In genomic region chr3:100482324-100482911, GRCm38 (mm10) we compare ENCODE assay signal across 13 mouse cellular contexts. TPM values are rescaled to one million over a fixed set of nuclear protein-coding genes. Genes with fewer than 3 reads are reported as not detected.
DNase-seq lines count a peak whose midpoint lies in the region; ATAC-seq and TF ChIP-seq lines count a peak whose summit lies in the region.
"Had no signal": no experiment of that assay in that cellular context is flagged by ENCODE, and none has a peak within 500 bp of the region (broad histone marks: within the 10 kb centered on the region; RNA-seq: fewer than 3 reads in every experiment).

No protein-coding gene starts in this region.

- H3K36me3 ChIP-seq in liver, postnatal 0 days (replicated peaks; ENCODE audit: insufficient read depth, low read length): peaks cover 12% of the 10 kb centered on the region; the same call in 1 of the 2 replicates
- no peaks in the 10 kb centered on the region for H3K36me3 ChIP-seq in stomach, embryonic 16.5 days (ENCODE audit: control insufficient read depth, insufficient read depth, low read length)
- H3K36me3 ChIP-seq: neural tube, embryonic 13.5 days had no signal

- H3K9me3 ChIP-seq in liver, postnatal 0 days (ENCODE audit: low read length): no peaks in the 10 kb centered on the region
- no peaks in the 10 kb centered on the region for H3K9me3 ChIP-seq in stomach, embryonic 16.5 days (replicated peaks; ENCODE audit: control insufficient read depth, low read length)
- H3K9me3 ChIP-seq: neural tube, embryonic 13.5 days had no signal

- H3K4me1 ChIP-seq in liver, postnatal 0 days (ENCODE audit: insufficient read depth): peaks cover 40% of the 10 kb centered on the region
- no peaks in the 10 kb centered on the region; the same call in 1 of the 2 replicates for H3K4me1 ChIP-seq in stomach, embryonic 16.5 days (ENCODE audit: control insufficient read depth, insufficient read depth, low read length)
- H3K4me1 ChIP-seq: neural tube, embryonic 13.5 days had no signal

- DNase-seq in spleen, adult 12 weeks (ENCODE audit: low spot score): peak; percentile 70
- DNase-seq in spleen, adult 18-20 months: no peak
- peak; percentile 87 for DNase-seq in c-Kit-positive CD71-positive TER-119-positive erythroid progenitor cells, embryonic 14.5 days (ENCODE audit: low spot score)
- peak; percentile 61 for DNase-seq in liver, postnatal 0 days
- no peak for DNase-seq in adrenal gland, adult 18-20 months (ENCODE audit: low spot score in 2 of 2)
- no peak for DNase-seq in adrenal gland, postnatal 14 days
- DNase-seq: heart, postnatal 10 days; lung, postnatal 4 days had no signal

- peak overlapping the region; percentile 99 for H3K27ac ChIP-seq in liver, postnatal 0 days (ENCODE audit: low read depth)
- peak overlapping the region; percentile 25 for H3K27ac ChIP-seq in stomach, embryonic 16.5 days (ENCODE audit: low read length)
- H3K27ac ChIP-seq: kidney, postnatal 0 days; neural tube, embryonic 13.5 days had no signal

- H3K9ac ChIP-seq in liver, postnatal 0 days (replicated peaks): peak overlapping the region; percentile 60
- H3K9ac ChIP-seq in stomach, embryonic 16.5 days (ENCODE audit: low read length): no peak overlapping the region
- H3K9ac ChIP-seq: neural tube, embryonic 13.5 days had no signal

- WGBS in liver, postnatal 0 days (ENCODE audit: insufficient replicate concordance): 40% methylated on average over 7 of the region's 7 CpGs
- 44% methylated on average over 7 of the region's 7 CpGs for WGBS in stomach, embryonic 16.5 days

- peak overlapping the region; percentile 84 for H3K4me3 ChIP-seq in liver, postnatal 0 days (ENCODE audit: low read depth, low read length)
- no peak overlapping the region for H3K4me3 ChIP-seq in stomach, embryonic 16.5 days (replicated peaks; ENCODE audit: low read length)
- H3K4me3 ChIP-seq: neural tube, embryonic 13.5 days had no signal

- TF ChIP-seq EP300 in liver, postnatal 0 days (IDR thresholded peaks at IDR 0.05; ENCODE audit: low read depth): peak; percentile 94

- no peak for TF ChIP-seq CTCF in liver, postnatal 0 days (IDR thresholded peaks at IDR 0.05; ENCODE audit: low read depth)

- peak; percentile 87 for ATAC-seq in liver, postnatal 0 days
- ATAC-seq in stomach, embryonic 16.5 days (ENCODE audit: insufficient read depth, low FRiP score): peak; percentile 63
- no peak for ATAC-seq in cerebellum, adult (ENCODE audit: insufficient number of reproducible peaks, low FRiP score, low TSS enrichment)
- ATAC-seq: Patski had no signal

- peak overlapping the region; percentile 57 for H3K4me2 ChIP-seq in liver, postnatal 0 days (ENCODE audit: low read depth, low read length)
- H3K4me2 ChIP-seq in stomach, embryonic 16.5 days (ENCODE audit: low read depth, low read length): no peak overlapping the region
- H3K4me2 ChIP-seq: neural tube, embryonic 13.5 days had no signal

- H3K27me3 ChIP-seq in liver, postnatal 0 days (ENCODE audit: insufficient read depth, low read length): peaks cover 6% of the 10 kb centered on the region; the same call in 1 of the 2 replicates
- H3K27me3 ChIP-seq in stomach, embryonic 16.5 days (ENCODE audit: control insufficient read depth, insufficient read depth, low read length): 0 out of 2 replicates have a peak, but pooled peaks cover 3% of the 10 kb centered on the region
- H3K27me3 ChIP-seq: Patski had no signal

RNA-seq across cellular contexts. Expression of gene Tent5c, which starts 6.7 kb away (rescaled TPM):
- polyA plus RNA-seq in liver, postnatal 0 days (2015; fragmentation: Nextera tagmentation; extraction: Ambion mirVana): 30.7 and 32.5 TPM in 2 replicates
- 20.2 and 21.5 TPM in 2 replicates for polyA plus RNA-seq in stomach, embryonic 16.5 days (2015; fragmentation: Nextera tagmentation; extraction: Ambion mirVana)
- total RNA-seq in adrenal gland, adult 18-20 months (2021): 10 to 100 TPM in 1 of 2 experiments, 1 to 10 TPM in 1; 7.1 to 19.1 TPM
- 39.4 and 51.7 TPM in 2 replicates for total RNA-seq in adrenal gland, postnatal 14 days (2021)

Comparison
In these comparisons a context has a peak if more than half of its experiments do, and no peak if none do; other contexts are left out.
1. DNase-seq: peak in spleen, adult 12 weeks (single experiment), c-Kit-positive CD71-positive TER-119-positive erythroid progenitor cells, embryonic 14.5 days (single experiment) and liver, postnatal 0 days (single experiment); none in spleen, adult 18-20 months (0 of 2), adrenal gland, adult 18-20 months (0 of 2) and adrenal gland, postnatal 14 days (single experiment).